Mouse (Mus musculus) WW6 (cell line): ENCODE measurements around the gene Mad1l1.

ENCODE experiments used
- DNase-seq: peaks from one replicate; pipeline ENCODE4 v3.0.0-alpha.2; 2013; ENCODE audit warnings: low read depth, low spot score

The Mad1l1 gene

GRCm38 (mm10) chr5:140263754-140264749 is 57.3 kb downstream of the Mad1l1 start:
- DNase-seq = no peak

GRCm38 (mm10) chr5:140262401-140262800 is 59.0 kb downstream of the Mad1l1 start:
- DNase-seq = no peak

GRCm38 (mm10) chr5:140261313-140261712 is 60.0 kb downstream of the Mad1l1 start:
- no peak for DNase-seq

DNA sequence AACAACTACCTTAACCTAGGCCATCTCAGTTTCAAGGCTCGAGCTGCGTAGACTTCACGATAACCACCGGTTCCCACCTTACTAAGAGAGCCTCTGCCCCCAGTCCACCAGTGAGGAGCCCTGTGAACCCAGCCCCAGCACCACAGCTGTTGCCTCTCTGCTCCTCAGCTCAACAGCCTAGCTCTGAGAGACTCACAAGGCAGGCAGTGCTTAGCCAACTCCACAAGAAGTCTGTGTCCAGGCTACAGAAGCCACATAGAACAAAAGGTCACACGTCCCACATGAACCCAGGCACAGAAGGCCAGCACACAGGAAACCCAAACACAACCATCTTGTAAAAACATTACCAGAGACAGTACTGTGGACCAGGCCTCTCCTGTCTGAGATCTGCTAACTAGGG is 62.7 kb downstream of the Mad1l1 start:
- no peak for DNase-seq

DNA sequence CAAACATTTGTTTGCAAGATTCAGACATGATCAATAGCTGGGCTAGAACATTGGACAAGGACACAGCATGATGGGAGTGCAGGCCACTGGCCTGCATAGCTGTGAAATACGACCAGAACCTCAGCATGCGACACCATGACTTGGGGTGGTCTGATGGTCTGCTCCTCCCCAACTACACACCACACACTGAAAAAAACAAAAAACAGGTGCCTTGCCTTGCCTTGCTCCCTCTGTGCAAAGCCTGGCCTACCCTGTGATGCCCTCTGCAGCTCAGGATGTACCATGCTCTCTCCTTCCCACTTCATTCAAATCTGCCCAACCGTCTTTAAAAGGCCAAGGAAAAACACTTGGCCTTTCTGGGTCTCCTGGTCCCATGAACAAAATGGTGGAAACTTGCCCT is 63.3 kb downstream of the Mad1l1 start:
- no peak for DNase-seq

DNA sequence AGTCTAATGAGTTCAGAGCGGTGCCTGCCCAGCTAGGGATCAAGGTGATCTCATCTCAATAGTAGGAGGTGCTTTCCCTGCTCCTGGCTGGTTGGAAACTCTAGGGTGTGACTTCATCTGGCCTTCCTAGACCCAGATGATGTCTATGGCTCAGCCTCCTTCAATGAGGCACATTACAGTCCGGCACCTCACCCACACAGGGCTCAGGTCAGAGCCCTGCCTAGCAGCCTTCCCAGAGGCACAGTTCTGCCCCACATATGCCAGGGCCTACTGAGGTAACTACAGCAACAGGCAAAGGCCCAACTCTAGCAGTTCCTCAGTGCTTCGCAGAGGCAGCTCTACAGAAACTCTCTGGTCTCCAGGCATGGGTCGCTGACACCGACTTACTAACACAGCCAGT is 63.9 kb downstream of the Mad1l1 start:
- no peak for DNase-seq

- no peak for DNase-seq
Observed at GRCm38 (mm10) chr5:140256685-140257084, 64.7 kb downstream of the Mad1l1 start.

GRCm38 (mm10) chr5:140255265-140255664 is 66.1 kb downstream of the Mad1l1 start:
- DNase-seq = no peak

GRCm38 (mm10) chr5:140254656-140255055 is 66.7 kb downstream of the Mad1l1 start:
- no peak for DNase-seq

GRCm38 (mm10) chr5:140251989-140252388 is 69.4 kb downstream of the Mad1l1 start:
- no peak for DNase-seq

- DNase-seq = no peak
Observed at GRCm38 (mm10) chr5:140250370-140250769, 71.0 kb downstream of the Mad1l1 start.

- DNase-seq = no peak
Observed at GRCm38 (mm10) chr5:140249359-140250062, 71.8 kb downstream of the Mad1l1 start.

- DNase-seq = no peak
Observed at GRCm38 (mm10) chr5:140248101-140248500, 73.3 kb downstream of the Mad1l1 start.

- DNase-seq = no peak
Observed at GRCm38 (mm10) chr5:140240235-140240634, 81.1 kb downstream of the Mad1l1 start.

GRCm38 (mm10) chr5:140238880-140239279 is 82.5 kb downstream of the Mad1l1 start:
- DNase-seq = no peak

GRCm38 (mm10) chr5:140230818-140231217 is 90.5 kb downstream of the Mad1l1 start:
- DNase-seq = no peak

DNA sequence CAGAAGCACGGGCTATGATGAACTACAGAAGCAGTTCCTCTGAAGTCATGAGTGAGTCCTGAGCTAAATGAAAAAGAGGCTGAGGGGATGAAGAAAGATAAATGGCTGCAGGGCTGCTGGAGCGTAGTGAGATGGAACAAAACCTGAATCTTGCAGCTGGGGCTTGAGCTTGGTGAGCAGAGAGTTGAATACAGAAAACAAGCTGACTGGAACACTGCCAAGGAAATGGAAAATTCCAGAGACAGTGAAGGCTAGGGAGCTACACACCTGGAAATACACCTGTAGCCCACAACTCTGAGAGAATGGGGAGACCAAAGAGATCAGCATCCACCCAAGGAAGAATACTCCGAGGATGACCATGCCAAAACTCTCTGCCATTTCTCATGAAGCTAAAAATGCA is 93.0 kb downstream of the Mad1l1 start:
- DNase-seq = no peak

DNA sequence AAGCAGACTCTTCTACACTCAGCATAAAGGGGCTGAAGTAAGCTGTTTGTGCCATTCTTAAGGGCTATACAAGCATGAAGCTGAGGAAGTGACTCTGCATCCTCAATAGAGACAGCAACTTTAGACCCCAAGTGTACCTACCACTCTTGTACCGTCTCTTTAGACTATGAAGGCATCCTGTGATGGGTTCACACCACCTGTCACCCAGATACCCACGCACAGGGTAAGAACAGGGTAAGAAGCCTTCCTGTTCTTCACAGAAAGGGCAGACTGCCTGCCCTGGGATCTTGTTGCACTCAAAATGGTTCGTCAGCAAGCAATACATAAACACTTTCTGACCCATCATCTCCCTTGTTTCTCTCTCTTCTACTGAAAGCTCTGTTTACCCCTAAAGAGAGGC is 94.5 kb downstream of the Mad1l1 start:
- no peak for DNase-seq

DNA sequence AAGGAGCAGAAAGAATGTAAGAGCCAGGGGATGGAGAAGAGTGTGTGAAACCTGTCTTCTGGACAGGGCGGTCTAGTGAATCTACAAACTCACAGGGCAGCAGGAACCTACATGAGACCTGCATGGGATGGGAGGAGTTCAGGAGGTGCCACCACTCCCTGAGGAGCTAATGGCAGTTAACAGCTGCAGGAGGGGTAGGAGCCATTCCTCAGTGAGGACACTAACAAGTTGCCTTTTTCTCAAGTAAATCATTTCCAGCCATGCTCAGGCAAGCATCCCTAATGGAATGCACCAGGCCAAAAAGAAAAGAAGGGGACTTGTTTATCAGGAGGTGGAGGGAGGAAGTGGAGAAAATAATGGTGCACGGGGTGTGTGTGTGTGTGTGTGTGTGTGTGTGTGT is 95.5 kb downstream of the Mad1l1 start:
- DNase-seq = no peak

GRCm38 (mm10) chr5:140225103-140225502 is 96.2 kb downstream of the Mad1l1 start:
- DNase-seq = no peak

DNA sequence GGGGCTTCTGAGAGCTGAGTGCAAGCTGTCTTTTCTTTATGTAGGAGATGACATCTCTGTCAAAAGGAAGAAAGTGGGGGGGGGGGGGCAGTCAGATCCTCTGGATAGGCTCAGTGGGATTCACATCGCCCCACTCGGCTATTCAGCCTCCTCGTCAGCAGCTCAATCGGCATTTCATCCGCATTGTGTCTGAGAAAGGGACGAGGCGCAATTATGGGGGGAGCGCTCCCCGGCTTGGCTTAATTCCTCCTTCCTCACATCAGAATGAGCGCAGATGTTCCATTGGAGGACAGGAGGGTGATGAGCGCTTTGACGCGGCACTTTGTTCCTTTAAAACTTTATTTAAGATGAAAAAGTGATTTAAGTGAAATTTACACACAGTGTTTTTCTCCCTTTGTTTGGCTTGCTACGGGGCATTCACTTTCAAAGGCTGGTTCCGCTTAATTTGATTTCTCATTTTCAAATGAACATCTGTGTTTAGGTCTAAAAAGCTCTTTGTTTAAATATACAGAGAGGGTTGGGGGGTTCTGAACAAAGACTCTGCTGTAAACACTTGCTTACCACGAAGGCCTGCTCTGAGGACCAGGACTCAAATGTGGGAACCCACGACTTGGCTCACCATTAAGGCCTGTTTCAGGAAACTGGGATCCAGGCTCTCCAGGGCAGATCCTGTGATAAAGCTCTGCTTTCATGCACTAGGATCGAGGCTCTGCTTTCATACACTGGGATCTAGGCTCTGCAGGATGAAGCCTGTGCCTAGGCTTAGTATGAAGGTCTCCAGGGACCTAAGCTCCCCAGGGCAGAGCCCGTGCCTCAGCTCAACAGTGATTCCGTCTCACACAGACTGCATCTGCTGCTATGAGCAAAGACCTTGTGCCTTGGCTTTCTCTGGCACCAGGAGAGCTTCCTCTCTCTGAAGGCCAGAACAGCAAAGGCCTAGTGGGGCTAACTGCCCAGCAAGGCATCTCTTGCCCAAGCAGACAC is 98.0 kb downstream of the Mad1l1 start:
- DNase-seq = no peak
